Mouse (Mus musculus): ENCODE results near the gene Ttll9. TPM values are rescaled to one million over a fixed set of nuclear protein-coding genes. Genes with fewer than 3 reads are reported as not detected.

Gene Ttll9
- polyA plus RNA-seq, 1 experiment = not detected

GRCm38 (mm10) chr2:153036690-153037089 is 74.4 kb downstream of the Ttll9 start:
- Histone ChIP-seq H3K27me3 (ENCODE audit: control insufficient read depth, insufficient read depth, insufficient read length) (peaks cover 52% of the 10 kb centered on the region), H3K36me3 (ENCODE audit: control insufficient read depth, insufficient read depth) (no peaks in the 10 kb centered on the region)
- no peak for TF ChIP-seq SRF (IDR thresholded peaks at IDR 0.05; ENCODE audit: control insufficient read depth, insufficient read length, low read depth)
- TF ChIP-seq CEBPB (IDR thresholded peaks at IDR 0.05; ENCODE audit: insufficient read depth, poor library complexity, severe bottlenecking) = no peak
- no peak for TF ChIP-seq TCF3 (IDR thresholded peaks at IDR 0.05; ENCODE audit: insufficient read length, low read depth)
- TF ChIP-seq MAX (IDR thresholded peaks at IDR 0.05; ENCODE audit: low read depth) = no peak
- TF ChIP-seq MYOD1 (IDR thresholded peaks at IDR 0.05; ENCODE audit: control insufficient read depth in 1 of 3, insufficient read length in 2 of 3, low read depth in 2 of 3) = no peak
- no peak for TF ChIP-seq REST (IDR thresholded peaks at IDR 0.05; ENCODE audit: insufficient read depth, insufficient read length)
- TF ChIP-seq MYOG (IDR thresholded peaks at IDR 0.05; ENCODE audit: control insufficient read depth in 1 of 3, insufficient read depth in 1 of 3, insufficient read length in 2 of 3, low read depth in 2 of 3) = no peak
- no peak for TF ChIP-seq POLR2AphosphoS2 (IDR thresholded peaks at IDR 0.05; ENCODE audit: insufficient read length, low read depth)
- no peak for TF ChIP-seq POLR2A (IDR thresholded peaks at IDR 0.05; ENCODE audit: insufficient read length, low read depth)
- TF ChIP-seq TCF12 (IDR thresholded peaks at IDR 0.05; ENCODE audit: insufficient read depth, poor library complexity, severe bottlenecking) = no peak
- no peak for TF ChIP-seq USF1 (IDR thresholded peaks at IDR 0.05; ENCODE audit: low read depth)
- TF ChIP-seq E2F4 (IDR thresholded peaks at IDR 0.05; ENCODE audit: insufficient read depth) = no peak

DNA sequence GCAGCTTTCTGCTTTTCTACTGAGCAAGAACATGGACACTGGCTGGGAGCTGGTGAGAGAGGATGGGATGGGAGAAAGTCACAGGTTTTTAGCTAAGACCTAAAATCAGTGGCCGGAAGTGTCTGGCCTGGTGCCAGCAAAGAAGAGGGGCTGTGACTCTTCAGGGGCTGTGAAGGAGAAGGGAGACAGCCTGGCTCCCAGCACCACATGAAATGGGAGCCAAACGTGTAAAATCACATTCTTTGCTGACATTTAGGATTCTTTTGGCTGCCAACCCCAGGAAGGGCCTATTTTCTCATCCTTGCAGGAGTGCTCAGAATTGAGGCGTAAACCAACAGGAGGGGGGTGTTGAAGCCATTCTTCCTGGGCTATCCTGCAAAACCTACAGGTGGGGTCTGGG is 81.6 kb downstream of the Ttll9 start:
- H3K79me2 ChIP-seq (ENCODE audit: control insufficient read depth, insufficient read depth) = no peaks in the 10 kb centered on the region
- no peak overlapping the region for H3ac ChIP-seq (ENCODE audit: control insufficient read depth, insufficient read length)
- no peak for TF ChIP-seq REST (IDR thresholded peaks at IDR 0.05; ENCODE audit: insufficient read depth, insufficient read length)
- no peak for TF ChIP-seq POLR2A (IDR thresholded peaks at IDR 0.05; ENCODE audit: insufficient read length, low read depth)
- no peak for TF ChIP-seq TCF12 (IDR thresholded peaks at IDR 0.05; ENCODE audit: insufficient read depth, poor library complexity, severe bottlenecking)
- TF ChIP-seq POLR2AphosphoS2 (IDR thresholded peaks at IDR 0.05; ENCODE audit: insufficient read length, low read depth) = no peak
- no peak for TF ChIP-seq USF1 (IDR thresholded peaks at IDR 0.05; ENCODE audit: low read depth)
- no peak for TF ChIP-seq MAX (IDR thresholded peaks at IDR 0.05; ENCODE audit: low read depth)
- no peak for TF ChIP-seq TCF3 (IDR thresholded peaks at IDR 0.05; ENCODE audit: insufficient read length, low read depth)
- no peak for TF ChIP-seq SRF (IDR thresholded peaks at IDR 0.05; ENCODE audit: control insufficient read depth, insufficient read length, low read depth)
- no peak for TF ChIP-seq E2F4 (IDR thresholded peaks at IDR 0.05; ENCODE audit: insufficient read depth)
- no peak for TF ChIP-seq MYOD1 (IDR thresholded peaks at IDR 0.05; ENCODE audit: control insufficient read depth in 1 of 3, insufficient read length in 2 of 3, low read depth in 2 of 3)
- no peaks in the 10 kb centered on the region for H3K36me3 ChIP-seq (ENCODE audit: control insufficient read depth, insufficient read depth)
- peaks cover 44% of the 10 kb centered on the region for H3K27me3 ChIP-seq (ENCODE audit: control insufficient read depth, insufficient read depth, insufficient read length)
- no peak overlapping the region for H3K4me3 ChIP-seq
- no peak overlapping the region for H3K4me2 ChIP-seq (ENCODE audit: low read depth)

More at GRCm38 (mm10) chr2:153036690-153037089, 74.4 kb downstream of the Ttll9 start:
- H3K4me3 ChIP-seq = no peak overlapping the region
- H3K79me2 ChIP-seq (ENCODE audit: control insufficient read depth, insufficient read depth) = no peaks in the 10 kb centered on the region
- no peak overlapping the region for H3ac ChIP-seq (ENCODE audit: control insufficient read depth, insufficient read length)
- no peak overlapping the region for H3K4me2 ChIP-seq (ENCODE audit: low read depth)

GRCm38 (mm10) chr2:153045884-153046299 is 83.6 kb downstream of the Ttll9 start:
- H3ac ChIP-seq (ENCODE audit: control insufficient read depth, insufficient read length) = no peak overlapping the region
- H3K27me3 ChIP-seq (ENCODE audit: control insufficient read depth, insufficient read depth, insufficient read length) = peaks cover 49% of the 10 kb centered on the region
- H3K79me2 ChIP-seq (ENCODE audit: control insufficient read depth, insufficient read depth) = no peaks in the 10 kb centered on the region

GRCm38 (mm10) chr2:153047828-153048465 is 85.7 kb downstream of the Ttll9 start:
- Histone ChIP-seq H3K79me2 (ENCODE audit: control insufficient read depth, insufficient read depth) (no peaks in the 10 kb centered on the region), H3ac (ENCODE audit: control insufficient read depth, insufficient read length) (no peak overlapping the region), H3K4me2 (ENCODE audit: low read depth) (no peak overlapping the region), H3K27me3 (ENCODE audit: control insufficient read depth, insufficient read depth, insufficient read length) (peaks cover 56% of the 10 kb centered on the region), H3K36me3 (ENCODE audit: control insufficient read depth, insufficient read depth) (no peaks in the 10 kb centered on the region), H3K4me3 (no peak overlapping the region)
- TF ChIP-seq POLR2AphosphoS2 (IDR thresholded peaks at IDR 0.05; ENCODE audit: insufficient read length, low read depth) (no peak), TCF12 (IDR thresholded peaks at IDR 0.05; ENCODE audit: insufficient read depth, poor library complexity, severe bottlenecking) (no peak), MAX (IDR thresholded peaks at IDR 0.05; ENCODE audit: low read depth) (no peak), CEBPB (IDR thresholded peaks at IDR 0.05; ENCODE audit: insufficient read depth, poor library complexity, severe bottlenecking) (no peak), TCF3 (IDR thresholded peaks at IDR 0.05; ENCODE audit: insufficient read length, low read depth) (no peak), MYOD1 (IDR thresholded peaks at IDR 0.05; ENCODE audit: control insufficient read depth in 1 of 3, insufficient read length in 2 of 3, low read depth in 2 of 3) (no peak), USF1 (IDR thresholded peaks at IDR 0.05; ENCODE audit: low read depth) (no peak), SRF (IDR thresholded peaks at IDR 0.05; ENCODE audit: control insufficient read depth, insufficient read length, low read depth) (no peak), E2F4 (IDR thresholded peaks at IDR 0.05; ENCODE audit: insufficient read depth) (no peak), MYOG (IDR thresholded peaks at IDR 0.05; ENCODE audit: control insufficient read depth in 1 of 3, insufficient read depth in 1 of 3, insufficient read length in 2 of 3, low read depth in 2 of 3) (no peak), REST (IDR thresholded peaks at IDR 0.05; ENCODE audit: insufficient read depth, insufficient read length) (no peak)

More at GRCm38 (mm10) chr2:153045884-153046299, 83.6 kb downstream of the Ttll9 start:
- no peak overlapping the region for H3K4me3 ChIP-seq
- TF ChIP-seq MYOD1 (IDR thresholded peaks at IDR 0.05; ENCODE audit: control insufficient read depth in 1 of 3, insufficient read length in 2 of 3, low read depth in 2 of 3) = no peak
- H3K36me3 ChIP-seq (ENCODE audit: control insufficient read depth, insufficient read depth) = no peaks in the 10 kb centered on the region
- no peak overlapping the region for H3K4me2 ChIP-seq (ENCODE audit: low read depth)
